Mouse (Mus musculus) stomach, embryonic 14.5 days (tissue): ENCODE results near the gene Trpc1. TPM values are rescaled to one million over a fixed set of nuclear protein-coding genes. Genes with fewer than 3 reads are reported as not detected.

Source experiments
- ATAC-seq: fragments of 200-750 bp; cut with Nextera tagmentation; 2 replicates; pipeline ENCODE4 v1.8.0; 2017; ENCODE audit warnings: low read depth, moderate TSS enrichment; ENCODE audit not compliant: insufficient number of reproducible peaks, insufficient read depth, low FRiP score
- H3K27ac ChIP-seq: fragments of 300-500 bp; sonication (generic); 2 replicates; pipeline ENCODE4 v1.5.1; 2014; ENCODE audit warnings: mild to moderate bottlenecking, low read length, moderate library complexity, mixed read lengths
- H3K27me3 ChIP-seq: fragments of 300-500 bp; sonication (generic); 2 replicates; pipeline ENCODE4 v1.6.1; 2014; ENCODE audit warnings: low read length, control low read depth, mixed read lengths; ENCODE audit not compliant: control insufficient read depth, insufficient read depth
- H3K36me3 ChIP-seq: fragments of 300-500 bp; sonication (generic); 2 replicates; pipeline ENCODE4 v1.6.1; 2014; ENCODE audit warnings: mild to moderate bottlenecking, control low read depth, low read length, moderate library complexity, mixed read lengths; ENCODE audit not compliant: control insufficient read depth, insufficient read depth
- H3K4me1 ChIP-seq: fragments of 300-500 bp; sonication (generic); 2 replicates; pipeline ENCODE4 v1.6.1; 2014; ENCODE audit warnings: low read length, control low read depth, mixed read lengths; ENCODE audit not compliant: control insufficient read depth, insufficient read depth
- H3K4me2 ChIP-seq: fragments of 300-500 bp; sonication (generic); replicated peaks from 2 replicates; pipeline ENCODE4 v1.6.1; 2014; ENCODE audit warnings: low read depth, low read length, control low read depth
- H3K4me3 ChIP-seq: fragments of 300-500 bp; sonication (generic); 2 replicates; pipeline ENCODE4 v1.5.1; 2014; ENCODE audit warnings: low read depth, low read length, control low read depth
- H3K9ac ChIP-seq: fragments of 300-500 bp; sonication (generic); replicated peaks from 2 replicates; pipeline ENCODE4 v1.6.1; 2014; ENCODE audit warnings: low read depth, mild to moderate bottlenecking, control low read depth, low read length, moderate library complexity, mixed read lengths
- H3K9me3 ChIP-seq: fragments of 300-500 bp; sonication (generic); 2 replicates; pipeline ENCODE4 v1.6.1; 2016; ENCODE audit warnings: low read depth, low read length, control low read depth; ENCODE audit not compliant: control insufficient read depth
- WGBS: fragments of 180-500 bp; shearing (Covaris S2); extraction: QIAGEN DNeasy Blood & Tissue Kit; methylation state at CpG from one replicate; pipeline ENCODE4 v1.1.7; 2014; 5-methylcytosine and 5-hydroxymethylcytosine counted together
- polyA plus RNA-seq: library from polyadenylated mRNA; unstranded; fragments of >200 nt; fragmentation: Nextera tagmentation; extraction: Ambion mirVana; gene quantifications from 2 replicates; pipeline ENCODE4 v1.2.1, GENCODE M21; 2014

Gene Trpc1
- polyA plus RNA-seq, 1 experiment from 2014 or later: 4.0 TPM

- no peak overlapping the region for H3K4me2 ChIP-seq
- no peaks in the 10 kb centered on the region for H3K9me3 ChIP-seq
- no peak for ATAC-seq
- no peaks in the 10 kb centered on the region for H3K4me1 ChIP-seq
- 64% methylated on average over 8 of the region's 8 CpGs for WGBS
- H3K36me3 ChIP-seq: no peaks in the 10 kb centered on the region
- no peaks in the 10 kb centered on the region for H3K27me3 ChIP-seq
- H3K9ac ChIP-seq: no peak overlapping the region
- no peak overlapping the region for H3K4me3 ChIP-seq
- no peak overlapping the region for H3K27ac ChIP-seq
These were observed 57.4 kb downstream of the Trpc1 start for GRCm38 (mm10) chr9:95692823-95693222.

GRCm38 (mm10) chr9:95688064-95688463 lies 62.1 kb downstream of the Trpc1 start:
- Histone ChIP-seq H3K27me3 (no peaks in the 10 kb centered on the region), H3K4me1 (no peaks in the 10 kb centered on the region), H3K36me3 (no peaks in the 10 kb centered on the region), H3K9me3 (no peaks in the 10 kb centered on the region), H3K9ac (no peak overlapping the region), H3K27ac (no peak overlapping the region), H3K4me2 (no peak overlapping the region), H3K4me3 (no peak overlapping the region)
- ATAC-seq: no peak
- 59% methylated on average over 3 of the region's 3 CpGs for WGBS

DNA sequence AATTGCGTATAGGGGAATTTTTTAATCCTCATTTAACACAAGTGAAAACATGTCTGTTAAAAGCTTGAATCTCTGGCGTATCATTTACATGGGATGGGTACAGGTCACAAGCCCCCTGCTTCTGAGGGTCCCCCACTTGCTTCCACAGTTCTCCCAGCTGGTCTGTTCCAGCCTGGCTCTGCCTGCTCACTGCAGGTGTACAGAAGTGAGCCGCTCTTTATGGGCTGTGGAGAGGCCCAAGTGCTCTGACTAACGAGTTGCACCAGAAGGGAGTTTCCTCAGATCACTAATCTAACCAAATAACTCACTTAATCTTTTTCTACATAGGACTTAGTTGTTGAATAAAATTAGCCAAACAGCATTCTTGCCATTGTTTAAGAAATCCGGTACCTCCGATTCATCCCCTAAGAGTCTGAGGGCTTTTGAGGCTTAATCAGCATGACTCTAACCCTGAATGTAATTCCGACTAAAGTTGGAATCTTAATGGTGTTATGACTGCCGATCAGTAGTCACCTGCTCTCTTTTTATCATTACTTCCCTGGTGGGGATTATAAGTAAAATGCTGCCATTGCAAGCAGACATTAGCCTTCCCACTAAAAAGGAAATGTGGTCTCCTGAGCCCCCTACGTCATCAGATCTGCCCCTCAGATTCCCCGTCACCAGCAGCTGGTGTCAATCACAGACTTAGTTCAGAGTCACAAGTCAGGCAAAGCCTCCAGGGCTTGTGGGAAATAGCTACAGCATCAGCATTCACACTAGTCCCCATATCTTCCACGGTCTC lies 64.3 kb downstream of the Trpc1 start:
- Histone ChIP-seq H3K36me3 (no peaks in the 10 kb centered on the region), H3K4me3 (no peak overlapping the region), H3K4me2 (no peak overlapping the region), H3K27ac (no peak overlapping the region), H3K4me1 (no peaks in the 10 kb centered on the region), H3K27me3 (no peaks in the 10 kb centered on the region), H3K9me3 (no peaks in the 10 kb centered on the region), H3K9ac (no peak overlapping the region)
- no peak for ATAC-seq
- WGBS: 56% methylated on average over 11 of the region's 11 CpGs

GRCm38 (mm10) chr9:95680691-95681090 lies 69.5 kb downstream of the Trpc1 start:
- ATAC-seq: no peak
- no peaks in the 10 kb centered on the region for H3K9me3 ChIP-seq
- no peaks in the 10 kb centered on the region for H3K27me3 ChIP-seq
- no peaks in the 10 kb centered on the region for H3K4me1 ChIP-seq
- no peak overlapping the region for H3K9ac ChIP-seq
- H3K27ac ChIP-seq: no peak overlapping the region
- H3K36me3 ChIP-seq: no peaks in the 10 kb centered on the region
- H3K4me2 ChIP-seq: no peak overlapping the region
- H3K4me3 ChIP-seq: no peak overlapping the region
- WGBS: 89% methylated on average over 11 of the region's 11 CpGs

DNA sequence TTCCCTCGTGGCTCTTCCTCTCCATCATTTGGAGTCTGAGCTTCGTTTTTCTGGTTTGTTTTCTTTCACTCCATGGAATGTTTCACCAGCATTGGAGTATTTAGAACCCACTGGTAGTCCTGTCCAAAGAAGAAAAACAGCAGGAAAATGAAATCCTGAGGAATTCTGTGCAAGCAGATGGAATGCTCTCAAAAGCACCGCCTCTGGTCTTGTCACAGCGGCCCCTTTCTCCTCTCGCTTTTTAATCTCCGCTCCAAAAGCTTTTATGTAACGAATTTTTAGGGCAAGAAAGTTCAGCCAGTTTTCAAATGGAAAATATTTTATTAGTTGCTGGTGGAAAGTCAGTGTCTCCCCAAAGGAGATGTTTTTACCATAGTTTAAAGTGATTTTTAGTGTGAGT lies 70.2 kb downstream of the Trpc1 start:
- Histone ChIP-seq H3K4me3 (no peak overlapping the region), H3K27ac (no peak overlapping the region), H3K36me3 (no peaks in the 10 kb centered on the region), H3K9ac (no peak overlapping the region), H3K4me2 (no peak overlapping the region), H3K4me1 (no peaks in the 10 kb centered on the region), H3K9me3 (no peaks in the 10 kb centered on the region), H3K27me3 (no peaks in the 10 kb centered on the region)
- WGBS: 61% methylated on average over 7 of the region's 7 CpGs
- no peak for ATAC-seq

DNA sequence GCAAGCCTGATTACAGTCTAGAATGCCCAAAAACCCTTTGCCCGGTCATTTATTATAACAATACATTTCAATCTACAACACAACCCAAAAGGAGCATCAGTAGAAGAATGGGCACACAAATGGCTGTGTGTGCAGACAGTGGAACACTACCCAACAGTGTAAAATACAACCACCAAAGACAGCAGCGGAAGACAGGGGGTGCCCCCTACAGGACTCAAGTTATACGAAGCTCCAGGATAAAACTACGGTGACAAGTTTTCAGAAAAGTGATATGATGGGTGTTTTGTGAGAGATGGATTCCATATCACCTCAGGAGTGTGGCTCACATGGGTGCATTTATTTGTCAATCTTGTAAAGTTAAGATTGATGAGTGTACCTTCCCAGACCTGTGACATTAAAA lies 74.2 kb downstream of the Trpc1 start:
- Histone ChIP-seq H3K36me3 (no peaks in the 10 kb centered on the region), H3K9me3 (peaks cover 3% of the 10 kb centered on the region; the same call in 1 of the 2 replicates), H3K4me3 (no peak overlapping the region), H3K9ac (no peak overlapping the region), H3K4me2 (no peak overlapping the region), H3K27me3 (no peaks in the 10 kb centered on the region), H3K4me1 (no peaks in the 10 kb centered on the region), H3K27ac (no peak overlapping the region)
- WGBS: 93% methylated on average over 4 of the region's 4 CpGs
- ATAC-seq: no peak

GRCm38 (mm10) chr9:95675064-95675699 lies 75.0 kb downstream of the Trpc1 start:
- Histone ChIP-seq H3K27me3 (no peaks in the 10 kb centered on the region), H3K9ac (no peak overlapping the region), H3K27ac (peak overlapping the region; percentile 52; the same call in 1 of the 2 replicates), H3K4me1 (no peaks in the 10 kb centered on the region), H3K4me2 (no peak overlapping the region), H3K36me3 (no peaks in the 10 kb centered on the region), H3K9me3 (peaks cover 3% of the 10 kb centered on the region; the same call in 1 of the 2 replicates), H3K4me3 (no peak overlapping the region)
- 63% methylated on average over 9 of the region's 9 CpGs for WGBS
- no peak for ATAC-seq

- WGBS: 84% methylated on average over 6 of the region's 6 CpGs
These were observed 77.4 kb downstream of the Trpc1 start for GRCm38 (mm10) chr9:95672760-95673159.

More at GRCm38 (mm10) chr9:95672760-95673159, 77.4 kb downstream of the Trpc1 start:
- H3K4me1 ChIP-seq: no peaks in the 10 kb centered on the region
- no peak overlapping the region for H3K27ac ChIP-seq
- no peaks in the 10 kb centered on the region for H3K36me3 ChIP-seq
- no peak overlapping the region for H3K4me3 ChIP-seq
- H3K9me3 ChIP-seq: peaks cover 3% of the 10 kb centered on the region; the same call in 1 of the 2 replicates
- H3K27me3 ChIP-seq: no peaks in the 10 kb centered on the region
- ATAC-seq: no peak
- no peak overlapping the region for H3K4me2 ChIP-seq
- H3K9ac ChIP-seq: no peak overlapping the region
